ENCODE assay signal across 8 mouse cellular contexts in the genomic region with DNA sequence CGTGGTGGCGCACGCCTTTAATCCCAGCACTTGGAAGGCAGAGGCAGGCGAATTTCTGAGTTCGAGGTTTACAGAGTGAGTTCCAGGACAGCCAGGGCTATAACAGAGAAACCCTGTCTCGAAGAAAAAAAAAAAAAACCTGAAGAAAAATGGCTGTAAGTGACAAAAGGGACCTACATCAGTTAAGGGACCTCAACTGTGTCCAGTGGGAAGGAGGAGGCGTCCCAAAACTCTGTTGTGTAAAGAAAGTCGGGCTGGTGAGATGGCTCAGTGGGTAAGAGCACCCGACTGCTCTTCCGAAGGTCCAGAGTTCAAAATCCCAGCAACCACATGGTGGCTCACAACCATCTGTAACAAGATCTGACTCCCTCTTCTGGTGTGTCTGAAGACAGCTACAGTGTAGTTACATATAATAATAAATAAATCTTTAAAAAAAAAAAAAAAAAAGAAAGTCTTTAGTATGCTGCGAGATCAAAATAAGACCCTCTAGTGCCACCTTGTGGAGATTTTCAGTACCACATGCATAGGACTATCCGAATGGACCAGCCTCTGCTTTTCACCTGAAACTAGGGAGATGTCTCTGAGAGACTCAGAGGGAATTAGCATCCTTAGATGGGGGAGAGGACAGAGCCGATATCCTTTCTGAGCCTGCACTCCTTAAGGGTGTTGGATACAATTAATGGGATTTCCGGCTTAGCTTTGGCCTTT. TPM values are rescaled to one million over a fixed set of nuclear protein-coding genes. Genes with fewer than 3 reads are reported as not detected.
DNase-seq lines count a peak whose midpoint lies in the region; ATAC-seq lines count a peak whose summit lies in the region.
"Not testable (repeated sequence)": the region's sequence is repeated elsewhere in the genome, so short reads cannot be mapped to it uniquely, and the experiment has no call there.

No protein-coding gene starts in this region.

- H3K36me3 ChIP-seq in embryonic facial prominence, embryonic 14.5 days (ENCODE audit: control insufficient read depth, insufficient read depth, low read length) = peaks cover 13% of the 10 kb centered on the region

- H3K4me1 ChIP-seq in embryonic facial prominence, embryonic 14.5 days (ENCODE audit: control insufficient read depth, insufficient read depth, low read length) = not testable (repeated sequence)

- intact Hi-C loops in heart, postnatal 36 days (cut with DNase I) = loop anchor here (2.0 to 5.0 kb wide), 2 partner anchors 61 to 311 kb away; no protein-coding TSS in a partner anchor

- peaks cover 30% of the 10 kb centered on the region for H3K27me3 ChIP-seq in embryonic facial prominence, embryonic 14.5 days (replicated peaks; ENCODE audit: control insufficient read depth, insufficient read depth, low read length)

- 38% methylated on average over 14 of the region's 14 CpGs for WGBS in embryonic facial prominence, embryonic 14.5 days

- peak; percentile 89 for DNase-seq in ES-CJ7 (ENCODE audit: low read depth, low spot score)
- DNase-seq in c-Kit-positive CD71-negative TER-119-negative erythroid progenitor cells, embryonic 14.5 days (ENCODE audit: low read depth) = peak; percentile 78
- DNase-seq in embryonic facial prominence, embryonic 14.5 days (ENCODE audit: low spot score) = peak; percentile 80
- peak; percentile 81 to 84 for DNase-seq in heart, postnatal 36 days
- peak; percentile 74 for DNase-seq in layer of hippocampus, adult 9-10 months (ENCODE audit: low spot score)
- peak; percentile 53 to 80 for DNase-seq in lung, adult 18-20 months
- peak; percentile 90 for DNase-seq in retina, adult 2 months (ENCODE audit: low read depth, low spot score)
- peak; percentile 59 to 82 for DNase-seq in thymus, postnatal 10 days (ENCODE audit: low spot score in 2 of 2)

- H3K4me3 ChIP-seq in embryonic facial prominence, embryonic 14.5 days (ENCODE audit: low read depth, low read length) = not testable (repeated sequence)

- H3K9me3 ChIP-seq in embryonic facial prominence, embryonic 14.5 days (ENCODE audit: control insufficient read depth, low read length) = not testable (repeated sequence)

- ATAC-seq in embryonic facial prominence, embryonic 14.5 days (ENCODE audit: low read depth) = not testable (repeated sequence)

- not testable (repeated sequence) for H3K4me2 ChIP-seq in embryonic facial prominence, embryonic 14.5 days (ENCODE audit: low read depth, low read length)

- not testable (repeated sequence) for H3K9ac ChIP-seq in embryonic facial prominence, embryonic 14.5 days (ENCODE audit: low read depth, low read length)

- H3K27ac ChIP-seq in embryonic facial prominence, embryonic 14.5 days (replicated peaks; ENCODE audit: low read depth, low read length) = not testable (repeated sequence)

RNA-seq across cellular contexts. Expression of gene Gnat1, which starts 1.5 kb away (rescaled TPM):
- polyA plus RNA-seq in embryonic facial prominence, embryonic 14.5 days (2014; fragmentation: Nextera tagmentation; extraction: Ambion mirVana) = 0.79 and 1.5 TPM in 2 replicates
- not detected for total RNA-seq in heart, postnatal 36 days (2021)

RNA-seq across cellular contexts. Expression of gene Slc38a3, which starts 8.6 kb away (rescaled TPM):
- 7.0 and 7.8 TPM in 2 replicates for polyA plus RNA-seq in embryonic facial prominence, embryonic 14.5 days (2014; fragmentation: Nextera tagmentation; extraction: Ambion mirVana)
- 10 to 100 TPM; 66.0 to 80.3 TPM for total RNA-seq in heart, postnatal 36 days (2021)

RNA-seq across cellular contexts. Expression of gene Sema3f, which starts 32.3 kb away (rescaled TPM):
- polyA plus RNA-seq in embryonic facial prominence, embryonic 14.5 days (2014; fragmentation: Nextera tagmentation; extraction: Ambion mirVana) = 32.8 and 36.9 TPM in 2 replicates
- total RNA-seq in heart, postnatal 36 days (2021) = 10 to 100 TPM; 16.0 to 16.9 TPM

RNA-seq across cellular contexts. Expression of gene Gnai2, which starts 42.8 kb away (rescaled TPM):
- polyA plus RNA-seq in embryonic facial prominence, embryonic 14.5 days (2014; fragmentation: Nextera tagmentation; extraction: Ambion mirVana) = 380 and 416 TPM in 2 replicates
- total RNA-seq in heart, postnatal 36 days (2021) = 100 to 1,000 TPM; 248 to 259 TPM
